Mouse (Mus musculus) heart, adult 2 months (tissue): ENCODE measurements at regions not wholly inside any gene's neighbourhood (a gene's known extent, or its start where the extent isn't known, plus 50 kb on each side); places are given as distances from the start of the nearest gene placed in this dataset.

Source experiments
- EP300 ChIP-seq: fragments of 200-500 bp; IDR thresholded peaks from 2 replicates; pipeline ENCODE4 v1.6.1; 2011; ENCODE audit warnings: low read depth, low read length, control low read depth; ENCODE audit not compliant: insufficient read depth
- POLR2A ChIP-seq: fragments of 200-500 bp; IDR thresholded peaks from 2 replicates; pipeline ENCODE4 v1.6.1; 2011; ENCODE audit warnings: mild to moderate bottlenecking, low read depth, low read length, control low read depth; ENCODE audit not compliant: insufficient read depth

DNA sequence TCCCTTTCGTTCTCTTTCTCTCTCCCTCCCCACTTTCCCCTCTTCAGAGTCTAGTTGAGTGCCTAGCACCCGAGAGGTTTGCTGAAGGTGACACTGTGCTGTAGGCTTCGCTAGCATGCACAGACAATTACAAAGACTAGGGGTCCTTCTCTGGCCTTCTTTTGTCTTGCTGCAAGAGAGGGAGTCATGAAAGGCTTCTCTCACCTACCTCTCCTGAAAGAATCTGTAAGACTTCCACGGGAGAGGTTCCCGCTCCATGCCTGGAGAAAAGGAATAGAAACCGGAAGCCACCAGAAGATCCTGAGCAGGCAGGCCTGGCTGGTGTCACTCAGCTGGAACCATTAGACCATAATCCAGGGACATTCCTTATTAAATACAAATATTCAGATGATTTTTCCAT lies 56.0 kb upstream of the Nepro start:
- TF ChIP-seq EP300 (no peak), POLR2A (no peak)
